Mouse (Mus musculus) forebrain, embryonic 12.5 days (tissue): ENCODE data around the gene Foxn2. TPM values are rescaled to one million over a fixed set of nuclear protein-coding genes. Genes with fewer than 3 reads are reported as not detected.
"Not testable (repeated sequence)": the region's sequence is repeated elsewhere in the genome, so short reads cannot be mapped to it uniquely, and the experiment has no call there.

Source experiments
- ATAC-seq: fragments of 200-750 bp; cut with Nextera tagmentation; 2 replicates; pipeline ENCODE4 v1.8.0; 2017; ENCODE audit warnings: moderate TSS enrichment; ENCODE audit not compliant: low FRiP score
- H3K27ac ChIP-seq: fragments of 300-500 bp; sonication (generic); 2 replicates; pipeline ENCODE4 v1.5.1; 2016; ENCODE audit warnings: mild to moderate bottlenecking
- H3K27me3 ChIP-seq: fragments of 300-500 bp; sonication (generic); 2 replicates; pipeline ENCODE4 v1.6.1; 2016; ENCODE audit warnings: mild to moderate bottlenecking
- H3K36me3 ChIP-seq: fragments of 300-500 bp; sonication (generic); replicated peaks from 2 replicates; pipeline ENCODE4 v1.6.1; 2016; ENCODE audit warnings: mild to moderate bottlenecking
- H3K4me1 ChIP-seq: fragments of 300-500 bp; sonication (generic); 2 replicates; pipeline ENCODE4 v1.6.1; 2016
- H3K4me2 ChIP-seq: fragments of 300-500 bp; sonication (generic); 2 replicates; pipeline ENCODE4 v1.6.1; 2016; ENCODE audit warnings: mild to moderate bottlenecking, moderate library complexity
- H3K4me3 ChIP-seq: fragments of 300-500 bp; sonication (generic); replicated peaks from 2 replicates; pipeline ENCODE4 v1.5.1; 2016; ENCODE audit warnings: mild to moderate bottlenecking
- H3K9ac ChIP-seq: fragments of 300-500 bp; sonication (generic); 2 replicates; pipeline ENCODE4 v1.6.1; 2016; ENCODE audit warnings: mild to moderate bottlenecking
- H3K9me3 ChIP-seq: fragments of 300-500 bp; sonication (generic); 2 replicates; pipeline ENCODE4 v1.6.1; 2016
- WGBS: fragments of 180-500 bp; shearing (Covaris S2); methylation state at CpG from one replicate; pipeline ENCODE4 v1.1.7; 2016; 5-methylcytosine and 5-hydroxymethylcytosine counted together
- polyA plus RNA-seq: library from polyadenylated mRNA; unstranded; fragments of >200 nt; fragmentation: Nextera tagmentation; extraction: Ambion mirVana; gene quantifications from 2 replicates; pipeline ENCODE4 v1.2.1, GENCODE M21; 2016

Gene Foxn2
- polyA plus RNA-seq, 1 experiment from 2014 or later = 14.9 TPM

GRCm38 (mm10) chr17:88421246-88421645 lies 19.3 kb upstream of the Foxn2 start:
- H3K9ac ChIP-seq = no peak overlapping the region
- no peaks in the 10 kb centered on the region for H3K9me3 ChIP-seq
- H3K4me2 ChIP-seq = no peak overlapping the region
- H3K27ac ChIP-seq = no peak overlapping the region
- no peak for ATAC-seq
- H3K4me3 ChIP-seq = no peak overlapping the region
- no peaks in the 10 kb centered on the region for H3K4me1 ChIP-seq
- H3K27me3 ChIP-seq = no peaks in the 10 kb centered on the region
- 92% methylated on average over 6 of the region's 6 CpGs for WGBS
- H3K36me3 ChIP-seq = no peaks in the 10 kb centered on the region

GRCm38 (mm10) chr17:88430719-88431118 lies 9.8 kb upstream of the Foxn2 start:
- Histone ChIP-seq H3K9me3 (no peaks in the 10 kb centered on the region), H3K36me3 (no peaks in the 10 kb centered on the region), H3K27ac (no peak overlapping the region), H3K4me3 (no peak overlapping the region), H3K9ac (no peak overlapping the region), H3K4me2 (no peak overlapping the region), H3K4me1 (no peaks in the 10 kb centered on the region), H3K27me3 (no peaks in the 10 kb centered on the region)
- 87% methylated on average over 2 of the region's 2 CpGs for WGBS
- ATAC-seq = no peak

- no peak overlapping the region for H3K4me3 ChIP-seq
- no peak overlapping the region for H3K9ac ChIP-seq
- no peaks in the 10 kb centered on the region for H3K36me3 ChIP-seq
- no peaks in the 10 kb centered on the region for H3K4me1 ChIP-seq
- no peak for ATAC-seq
- WGBS = 88% methylated on average over 12 of the region's 12 CpGs
- no peak overlapping the region for H3K4me2 ChIP-seq
- H3K27ac ChIP-seq = no peak overlapping the region
- H3K27me3 ChIP-seq = no peaks in the 10 kb centered on the region
- H3K9me3 ChIP-seq = no peaks in the 10 kb centered on the region
These were observed 9.0 kb upstream of the Foxn2 start for GRCm38 (mm10) chr17:88431486-88431885.

GRCm38 (mm10) chr17:88431987-88432386 lies 8.5 kb upstream of the Foxn2 start:
- no peak overlapping the region for H3K27ac ChIP-seq
- ATAC-seq = no peak
- 85% methylated on average over 10 of the region's 10 CpGs for WGBS
- H3K4me3 ChIP-seq = no peak overlapping the region
- no peak overlapping the region for H3K9ac ChIP-seq
- H3K9me3 ChIP-seq = no peaks in the 10 kb centered on the region
- no peak overlapping the region for H3K4me2 ChIP-seq
- H3K4me1 ChIP-seq = no peaks in the 10 kb centered on the region
- no peaks in the 10 kb centered on the region for H3K36me3 ChIP-seq
- H3K27me3 ChIP-seq = no peaks in the 10 kb centered on the region

GRCm38 (mm10) chr17:88435322-88435721 lies 5.2 kb upstream of the Foxn2 start:
- Histone ChIP-seq H3K4me3 (no peak overlapping the region), H3K36me3 (no peaks in the 10 kb centered on the region), H3K27ac (no peak overlapping the region), H3K27me3 (0 out of 2 replicates have a peak, but pooled peaks cover 7% of the 10 kb centered on the region), H3K9me3 (no peaks in the 10 kb centered on the region), H3K4me2 (no peak overlapping the region), H3K4me1 (0 out of 2 replicates have a peak, but pooled peaks cover 3% of the 10 kb centered on the region), H3K9ac (no peak overlapping the region)
- ATAC-seq = no peak
- WGBS = 80% methylated on average over 10 of the region's 10 CpGs

GRCm38 (mm10) chr17:88436284-88436683 lies 4.2 kb upstream of the Foxn2 start:
- H3K4me3 ChIP-seq = no peak overlapping the region
- H3K9me3 ChIP-seq = no peaks in the 10 kb centered on the region
- 0 out of 2 replicates have a peak, but pooled peaks cover 7% of the 10 kb centered on the region for H3K27me3 ChIP-seq
- H3K36me3 ChIP-seq = no peaks in the 10 kb centered on the region
- no peak overlapping the region for H3K4me2 ChIP-seq
- 0 out of 2 replicates have a peak, but pooled peaks cover 3% of the 10 kb centered on the region for H3K4me1 ChIP-seq
- H3K27ac ChIP-seq = no peak overlapping the region
- WGBS = 88% methylated on average over 4 of the region's 4 CpGs
- ATAC-seq = no peak
- H3K9ac ChIP-seq = no peak overlapping the region

- H3K27me3 ChIP-seq, H3K9ac ChIP-seq, H3K36me3 ChIP-seq, H3K4me1 ChIP-seq, H3K9me3 ChIP-seq, H3K27ac ChIP-seq, H3K4me3 ChIP-seq, H3K4me2 ChIP-seq, ATAC-seq: not testable (repeated sequence)
- 92% methylated on average over 5 of the region's 5 CpGs for WGBS
These were observed 3.8 kb upstream of the Foxn2 start for GRCm38 (mm10) chr17:88436749-88437148.

- no peak for ATAC-seq
- 94% methylated on average over 1 of the region's 1 CpGs for WGBS
- Histone ChIP-seq H3K4me2 (no peak overlapping the region), H3K27me3 (0 out of 2 replicates have a peak, but pooled peaks cover 7% of the 10 kb centered on the region), H3K27ac (no peak overlapping the region), H3K9ac (no peak overlapping the region), H3K4me1 (0 out of 2 replicates have a peak, but pooled peaks cover 3% of the 10 kb centered on the region), H3K9me3 (no peaks in the 10 kb centered on the region), H3K36me3 (no peaks in the 10 kb centered on the region), H3K4me3 (no peak overlapping the region)
These were observed 3.1 kb upstream of the Foxn2 start for GRCm38 (mm10) chr17:88437391-88437790.

GRCm38 (mm10) chr17:88439536-88440050 lies 918 bp upstream of the Foxn2 start:
- H3K27ac ChIP-seq = no peak overlapping the region
- H3K4me2 ChIP-seq = peak overlapping the region; percentile 79
- peaks cover 8% of the 10 kb centered on the region; the same call in 1 of the 2 replicates for H3K4me1 ChIP-seq
- H3K36me3 ChIP-seq = no peaks in the 10 kb centered on the region
- no peak for ATAC-seq
- H3K9ac ChIP-seq = peak overlapping the region; percentile 90; the same call in 1 of the 2 replicates
- no peaks in the 10 kb centered on the region for H3K9me3 ChIP-seq
- peak overlapping the region; percentile 70 for H3K4me3 ChIP-seq
- 0 out of 2 replicates have a peak, but pooled peaks cover 7% of the 10 kb centered on the region for H3K27me3 ChIP-seq
- WGBS = 83% methylated on average over 12 of the region's 12 CpGs

GRCm38 (mm10) chr17:88441001-88441431 lies 505 bp downstream of the Foxn2 start:
- Histone ChIP-seq H3K9me3 (no peaks in the 10 kb centered on the region), H3K4me1 (peaks cover 8% of the 10 kb centered on the region; the same call in 1 of the 2 replicates), H3K27ac (peak overlapping the region; percentile 93), H3K27me3 (0 out of 2 replicates have a peak, but pooled peaks cover 7% of the 10 kb centered on the region), H3K9ac (peak overlapping the region; percentile 90), H3K36me3 (no peaks in the 10 kb centered on the region), H3K4me2 (peak overlapping the region; percentile 79), H3K4me3 (peak overlapping the region; percentile 70)
- ATAC-seq = peak; percentile 62
- WGBS = under 1% methylated on average over 55 of the region's 55 CpGs

- Histone ChIP-seq H3K36me3 (no peaks in the 10 kb centered on the region), H3K27ac (peak overlapping the region; percentile 93), H3K9me3 (no peaks in the 10 kb centered on the region), H3K27me3 (0 out of 2 replicates have a peak, but pooled peaks cover 7% of the 10 kb centered on the region), H3K4me2 (peak overlapping the region; percentile 79), H3K4me1 (peaks cover 8% of the 10 kb centered on the region; the same call in 1 of the 2 replicates), H3K9ac (peak overlapping the region; percentile 90), H3K4me3 (peak overlapping the region; percentile 70)
- under 1% methylated on average over 47 of the region's 48 CpGs for WGBS
- peak; percentile 67 for ATAC-seq
These were observed 1.1 kb downstream of the Foxn2 start for GRCm38 (mm10) chr17:88441432-88442174.

- no peak overlapping the region for H3K9ac ChIP-seq
- 0 out of 2 replicates have a peak, but pooled peaks cover 7% of the 10 kb centered on the region for H3K27me3 ChIP-seq
- WGBS = 83% methylated on average over 6 of the region's 6 CpGs
- H3K36me3 ChIP-seq = no peaks in the 10 kb centered on the region
- H3K4me3 ChIP-seq = no peak overlapping the region
- peaks cover 8% of the 10 kb centered on the region; the same call in 1 of the 2 replicates for H3K4me1 ChIP-seq
- no peak for ATAC-seq
- no peak overlapping the region for H3K27ac ChIP-seq
- H3K9me3 ChIP-seq = no peaks in the 10 kb centered on the region
- no peak overlapping the region for H3K4me2 ChIP-seq
These were observed 2.1 kb downstream of the Foxn2 start for GRCm38 (mm10) chr17:88442661-88443060.
